8 mouse cellular contexts compared by ENCODE assay signal in genomic region chr9:121299976-121300570, GRCm38 (mm10). TPM values are rescaled to one million over a fixed set of nuclear protein-coding genes. Genes with fewer than 3 reads are reported as not detected.
A peak's percentile ranks its signal among the peaks of the same experiment; 100 is the strongest.
DNase-seq lines count a peak whose midpoint lies in the region; ATAC-seq and TF ChIP-seq lines count a peak whose summit lies in the region.

No protein-coding gene starts in this region.

- peak overlapping the region; percentile 47 for H3K9ac ChIP-seq in hindbrain, embryonic 11.5 days (ENCODE audit: low read depth, low read length)
- peak overlapping the region; percentile 36 for H3K9ac ChIP-seq in midbrain, embryonic 16.5 days (ENCODE audit: low read depth, low read length)

- no peaks in the 10 kb centered on the region for H3K36me3 ChIP-seq in hindbrain, embryonic 11.5 days (ENCODE audit: control insufficient read depth, insufficient read depth, low read length)
- no peaks in the 10 kb centered on the region for H3K36me3 ChIP-seq in midbrain, embryonic 16.5 days (ENCODE audit: control insufficient read depth, insufficient read depth, low read length)

- ATAC-seq in hindbrain, embryonic 11.5 days (ENCODE audit: low FRiP score), result peak; percentile 9; the same call in 1 of the 2 replicates
- ATAC-seq in midbrain, embryonic 16.5 days, result no peak

- H3K9me3 ChIP-seq in hindbrain, embryonic 11.5 days (ENCODE audit: control insufficient read depth, low read length), result no peaks in the 10 kb centered on the region
- no peaks in the 10 kb centered on the region for H3K9me3 ChIP-seq in midbrain, embryonic 16.5 days (replicated peaks; ENCODE audit: control insufficient read depth, low read length, poor library complexity, severe bottlenecking)

- TF ChIP-seq CTCF in cortical plate, adult 2 months (IDR thresholded peaks at IDR 0.05; ENCODE audit: extremely low read depth, insufficient read depth, low read length), result no peak

- H3K4me3 ChIP-seq in cortical plate, adult 2 months (ENCODE audit: insufficient read depth, low read length), result peak overlapping the region; percentile 78; the same call in 1 of the 2 replicates
- H3K4me3 ChIP-seq in hindbrain, embryonic 11.5 days (ENCODE audit: low read depth, low read length), result peak overlapping the region; percentile 87
- peak overlapping the region; percentile 6; the same call in 1 of the 2 replicates for H3K4me3 ChIP-seq in midbrain, embryonic 16.5 days (ENCODE audit: low read depth, low read length)

- H3K27me3 ChIP-seq in hindbrain, embryonic 11.5 days (ENCODE audit: control insufficient read depth, insufficient read depth, low read length), result no peaks in the 10 kb centered on the region
- no peaks in the 10 kb centered on the region for H3K27me3 ChIP-seq in midbrain, embryonic 16.5 days (ENCODE audit: control insufficient read depth, insufficient read depth, low read depth, low read length)

- H3K4me1 ChIP-seq in cortical plate, adult 2 months (ENCODE audit: control insufficient read depth, insufficient read depth, low read length), result peaks cover 12% of the 10 kb centered on the region
- peaks cover 28% of the 10 kb centered on the region for H3K4me1 ChIP-seq in hindbrain, embryonic 11.5 days (replicated peaks; ENCODE audit: control insufficient read depth, insufficient read depth, low read length)
- H3K4me1 ChIP-seq in midbrain, embryonic 16.5 days (ENCODE audit: control insufficient read depth, insufficient read depth, low read length), result peaks cover 35% of the 10 kb centered on the region

- WGBS in hindbrain, embryonic 11.5 days, result 25% methylated on average over 19 of the region's 19 CpGs
- WGBS in midbrain, embryonic 16.5 days, result 15% methylated on average over 19 of the region's 19 CpGs

- no peak for TF ChIP-seq POLR2A in cortical plate, adult 2 months (IDR thresholded peaks at IDR 0.05; ENCODE audit: extremely low read depth, insufficient read depth, low read length)

- peak; percentile 93 for DNase-seq in heart, adult 11 months
- no peak for DNase-seq in heart, postnatal 36 days
- peak; percentile 68 for DNase-seq in hindbrain, embryonic 11.5 days (ENCODE audit: low spot score)
- DNase-seq in urinary bladder, postnatal 36 days (ENCODE audit: low spot score in 2 of 2), result no peak
- no peak for DNase-seq in adrenal gland, postnatal 25 days
- no peak for DNase-seq in urinary bladder, adult 18-20 months (ENCODE audit: low spot score in 2 of 2)

- intact Hi-C loops in heart, postnatal 36 days (cut with DNase I), result loop anchor here (1.0 to 2.0 kb wide), 2 partner anchors 31 to 72 kb away; no protein-coding TSS in a partner anchor

- H3K4me2 ChIP-seq in hindbrain, embryonic 11.5 days (replicated peaks; ENCODE audit: low read depth, low read length), result peak overlapping the region; percentile 73
- peak overlapping the region; percentile 97 for H3K4me2 ChIP-seq in midbrain, embryonic 16.5 days (ENCODE audit: low read length)

- H3K27ac ChIP-seq in cortical plate, adult 2 months (ENCODE audit: insufficient read depth, low read length), result no peak overlapping the region
- peak overlapping the region; percentile 43; the same call in 1 of the 2 replicates for H3K27ac ChIP-seq in hindbrain, embryonic 11.5 days (ENCODE audit: low read depth, low read length)
- H3K27ac ChIP-seq in midbrain, embryonic 16.5 days (ENCODE audit: low read length), result no peak overlapping the region; the same call in 1 of the 2 replicates

RNA-seq across cellular contexts. Expression of gene Trak1, which starts 2.8 kb away (rescaled TPM):
- 100 to 1,000 TPM; 305 to 315 TPM for total RNA-seq in heart, postnatal 36 days (2021)
- polyA plus RNA-seq in cortical plate, adult 2 months (2012; rRNA removed), result 139 and 140 TPM in 2 replicates
- polyA plus RNA-seq in hindbrain, embryonic 11.5 days (2014; fragmentation: Nextera tagmentation; extraction: Ambion mirVana), result 19.8 and 21.2 TPM in 2 replicates
- polyA plus RNA-seq in midbrain, embryonic 16.5 days (2015; fragmentation: Nextera tagmentation; extraction: Ambion mirVana), result 53.8 and 60.6 TPM in 2 replicates
- total RNA-seq in adrenal gland, postnatal 25 days (2021), result 70.3 and 73.5 TPM in 2 replicates

RNA-seq across cellular contexts. Expression of gene Ulk4, which starts 23.1 kb away (rescaled TPM):
- total RNA-seq in heart, postnatal 36 days (2021), result under 1 TPM; 0.17 to 0.46 TPM
- polyA plus RNA-seq in cortical plate, adult 2 months (2012; rRNA removed), result 6.7 and 7.3 TPM in 2 replicates
- polyA plus RNA-seq in hindbrain, embryonic 11.5 days (2014; fragmentation: Nextera tagmentation; extraction: Ambion mirVana), result 161 and 185 TPM in 2 replicates
- 102 and 112 TPM in 2 replicates for polyA plus RNA-seq in midbrain, embryonic 16.5 days (2015; fragmentation: Nextera tagmentation; extraction: Ambion mirVana)
- total RNA-seq in adrenal gland, postnatal 25 days (2021), result 1.9 and 3.2 TPM in 2 replicates

Comparison
In these comparisons a context has a peak if more than half of its experiments do, and no peak if none do; other contexts are left out.
1. DNase-seq: peak in heart, adult 11 months (single experiment) and hindbrain, embryonic 11.5 days (single experiment); none in heart, postnatal 36 days (0 of 2), urinary bladder, postnatal 36 days (0 of 2), adrenal gland, postnatal 25 days (single experiment) and urinary bladder, adult 18-20 months (0 of 2).
2. H3K4me3 ChIP-seq: peak in every context shown above with its lines; median percentile 87 in hindbrain, embryonic 11.5 days; 78 in cortical plate, adult 2 months; 6 in midbrain, embryonic 16.5 days.
3. RNA of gene Ulk4, which starts 23.1 kb away (polyA plus RNA-seq): 161 to 185 TPM in hindbrain, embryonic 11.5 days and 102 to 112 TPM in midbrain, embryonic 16.5 days; 6.7 to 7.3 TPM in cortical plate, adult 2 months; every median in the first group is over 10 times any median in the second.